Mouse (Mus musculus) brown adipose tissue, adult 24 weeks (tissue): ENCODE measurements around the gene Txnrd2. TPM values are rescaled to one million over a fixed set of nuclear protein-coding genes. Genes with fewer than 3 reads are reported as not detected.

Experiments
- H3K27ac ChIP-seq: fragments of 200-500 bp; replicated peaks from 2 replicates; pipeline ENCODE4 v1.5.1; 2012; ENCODE audit warnings: low read depth, mild to moderate bottlenecking, low read length
- H3K4me1 ChIP-seq: fragments of 200-500 bp; 2 replicates; pipeline ENCODE4 v1.6.1; 2012; ENCODE audit warnings: low read length, mixed read lengths; ENCODE audit not compliant: control insufficient read depth, insufficient read depth, insufficient read length
- H3K4me3 ChIP-seq: fragments of 200-500 bp; 2 replicates; pipeline ENCODE4 v1.5.1; 2012; ENCODE audit warnings: low read depth, mild to moderate bottlenecking, low read length, moderate library complexity; ENCODE audit not compliant: insufficient read depth
- polyA plus RNA-seq: library from polyadenylated mRNA; stranded (reverse); fragments of >200 nt; gene quantifications from 2 replicates; pipeline ENCODE4 v1.2.4, GENCODE M21; 2012; ENCODE audit not compliant: missing spikeins, insufficient read depth, insufficient read length

Gene Txnrd2
- polyA plus RNA-seq, 1 experiment, result 77.6 TPM

DNA sequence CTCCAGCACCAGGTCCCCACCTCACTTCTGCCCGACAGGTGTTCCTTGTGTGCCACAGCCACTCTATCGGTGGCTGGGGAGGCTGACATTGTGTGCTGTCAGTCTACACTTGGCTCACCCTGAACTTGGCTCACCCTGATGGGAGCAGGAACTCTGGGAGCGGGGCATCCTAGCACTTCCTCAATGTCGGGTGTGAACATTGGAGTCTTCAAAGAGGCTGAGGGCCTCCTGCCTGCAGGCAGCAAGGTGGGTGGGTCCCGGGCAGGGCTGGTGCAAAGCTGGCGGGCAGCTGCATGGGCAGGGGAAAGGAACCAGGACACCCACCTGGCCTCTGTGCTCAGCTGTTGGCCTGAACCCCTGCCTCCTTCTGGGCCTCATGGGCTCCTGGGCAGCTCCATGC, 9.9 kb downstream of the Txnrd2 start:
- H3K4me3 ChIP-seq, result no peak overlapping the region
- H3K4me1 ChIP-seq, result no peaks in the 10 kb centered on the region
- no peak overlapping the region for H3K27ac ChIP-seq

DNA sequence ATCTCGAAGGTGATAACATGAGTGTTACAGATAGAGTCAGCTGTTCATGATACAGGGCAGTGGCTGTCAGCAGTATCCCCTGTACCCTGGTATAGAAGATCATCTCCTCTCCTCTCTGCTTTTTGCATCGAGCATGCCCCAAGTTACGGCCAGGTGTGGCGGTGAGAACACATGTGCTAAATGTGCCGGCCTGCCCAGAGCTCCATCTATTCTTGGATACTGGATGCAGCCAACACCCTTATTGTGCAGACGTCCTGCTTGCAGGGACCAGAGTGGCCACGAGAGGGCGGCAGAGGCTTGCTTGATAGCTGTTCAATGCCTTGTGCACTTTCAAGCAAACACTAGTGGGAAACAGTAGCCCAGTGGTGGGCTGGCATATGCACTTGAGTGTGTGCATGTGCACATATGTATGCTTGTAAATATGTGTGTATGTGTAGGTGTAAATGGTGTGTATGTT, 17.2 kb downstream of the Txnrd2 start:
- H3K4me3 ChIP-seq, result no peak overlapping the region
- no peak overlapping the region for H3K27ac ChIP-seq
- H3K4me1 ChIP-seq, result no peaks in the 10 kb centered on the region

DNA sequence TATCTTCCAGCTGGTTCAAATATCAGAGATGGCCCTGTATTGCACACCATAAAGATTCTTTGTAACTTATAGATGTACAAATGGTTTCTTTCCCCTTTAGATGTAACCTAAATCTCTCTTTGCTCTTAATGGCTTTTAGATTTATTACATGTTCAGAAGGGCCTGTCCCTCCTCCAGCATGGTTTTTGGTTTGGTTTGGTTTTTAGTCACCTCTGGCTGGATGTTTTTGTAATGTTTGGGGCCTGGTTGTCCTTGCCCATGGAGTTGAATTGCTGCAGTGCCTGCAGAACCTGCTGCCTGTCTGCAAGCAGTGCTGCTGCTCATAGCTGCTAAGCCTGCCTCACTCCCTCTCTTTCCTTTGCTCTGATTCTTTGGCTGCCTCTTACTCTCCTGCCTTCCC, 21.1 kb downstream of the Txnrd2 start:
- H3K4me1 ChIP-seq, result no peaks in the 10 kb centered on the region
- no peak overlapping the region for H3K27ac ChIP-seq

DNA sequence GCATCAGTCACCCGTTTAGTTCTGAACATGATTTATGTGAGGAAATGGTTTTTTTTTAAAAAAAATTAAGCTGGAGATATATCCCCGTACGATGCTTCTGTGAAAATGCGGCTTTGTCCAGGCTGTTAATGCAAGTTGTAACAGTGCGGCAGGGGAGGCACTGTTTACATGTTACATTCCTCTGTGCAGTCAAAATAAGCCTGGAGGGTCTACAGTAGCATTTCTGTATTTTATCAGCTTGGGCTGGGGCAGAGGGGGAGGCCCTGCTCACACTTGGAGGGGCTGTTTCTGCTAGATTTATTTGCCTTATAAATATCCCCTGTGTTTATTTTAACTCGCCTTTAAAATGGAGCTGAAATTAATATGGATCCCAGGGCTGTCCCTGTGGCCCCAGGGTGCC, 21.9 kb downstream of the Txnrd2 start:
- H3K4me3 ChIP-seq, result no peak overlapping the region
- no peak overlapping the region for H3K27ac ChIP-seq

More for the DNA sequence above, 21.1 kb downstream of the Txnrd2 start:
- no peak overlapping the region for H3K4me3 ChIP-seq

DNA sequence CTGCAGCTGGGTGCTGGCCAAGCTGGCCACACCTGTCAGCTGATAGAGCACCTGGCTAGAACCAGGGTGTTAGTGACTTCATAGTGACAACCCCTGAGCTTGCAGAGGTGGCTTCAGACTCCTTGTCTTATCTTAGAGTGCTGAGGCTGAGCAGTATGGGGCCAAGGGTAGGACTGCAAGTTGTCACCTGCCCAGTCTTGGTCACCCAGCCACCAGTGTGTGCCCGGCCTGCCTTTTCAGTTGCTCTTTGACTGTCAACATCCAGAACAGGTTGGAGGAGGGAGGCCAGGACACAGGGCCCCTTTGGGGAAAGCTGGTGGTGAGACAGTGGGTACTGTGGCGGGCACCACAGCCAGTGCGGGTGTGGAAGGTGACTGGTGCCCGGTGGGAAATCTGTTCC, 22.8 kb downstream of the Txnrd2 start:
- Histone ChIP-seq H3K27ac (no peak overlapping the region), H3K4me1 (no peaks in the 10 kb centered on the region), H3K4me3 (no peak overlapping the region)

More for the DNA sequence above, 21.9 kb downstream of the Txnrd2 start:
- H3K4me1 ChIP-seq, result no peaks in the 10 kb centered on the region

DNA sequence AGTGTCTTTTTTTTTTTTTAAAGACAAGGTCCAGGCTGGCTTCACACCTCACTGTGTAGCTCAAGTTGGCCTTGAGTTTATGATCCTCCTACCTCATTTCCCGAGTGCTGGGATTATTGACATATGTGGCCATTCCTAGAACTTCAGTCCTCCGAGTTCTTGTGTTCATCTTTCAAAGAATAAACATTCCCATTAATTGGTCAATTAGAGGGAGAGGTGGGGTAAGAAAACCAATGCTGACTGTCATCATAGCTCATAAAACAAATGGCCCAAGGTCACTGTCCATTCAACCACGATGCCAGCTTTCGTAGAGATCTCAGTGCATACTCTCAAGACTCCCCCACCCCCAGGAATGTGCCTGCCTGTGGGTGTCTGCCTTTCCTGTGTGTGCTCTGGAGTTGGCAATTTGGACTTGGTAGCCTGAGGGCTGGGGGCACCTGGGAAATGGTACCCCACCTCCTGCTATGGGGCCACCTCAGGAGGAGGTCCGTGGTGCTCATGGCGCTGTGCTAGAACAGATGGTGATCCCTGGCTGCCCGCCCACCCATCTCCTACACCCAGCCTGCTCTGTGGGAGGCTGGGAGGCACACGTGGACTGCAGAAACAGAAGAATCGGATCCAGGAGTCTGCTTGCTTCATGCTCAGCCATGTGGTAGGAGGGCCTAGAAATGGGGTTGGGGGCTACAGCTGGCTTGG, 25.4 kb downstream of the Txnrd2 start:
- H3K4me1 ChIP-seq, result no peaks in the 10 kb centered on the region
- no peak overlapping the region for H3K27ac ChIP-seq
- no peak overlapping the region for H3K4me3 ChIP-seq

DNA sequence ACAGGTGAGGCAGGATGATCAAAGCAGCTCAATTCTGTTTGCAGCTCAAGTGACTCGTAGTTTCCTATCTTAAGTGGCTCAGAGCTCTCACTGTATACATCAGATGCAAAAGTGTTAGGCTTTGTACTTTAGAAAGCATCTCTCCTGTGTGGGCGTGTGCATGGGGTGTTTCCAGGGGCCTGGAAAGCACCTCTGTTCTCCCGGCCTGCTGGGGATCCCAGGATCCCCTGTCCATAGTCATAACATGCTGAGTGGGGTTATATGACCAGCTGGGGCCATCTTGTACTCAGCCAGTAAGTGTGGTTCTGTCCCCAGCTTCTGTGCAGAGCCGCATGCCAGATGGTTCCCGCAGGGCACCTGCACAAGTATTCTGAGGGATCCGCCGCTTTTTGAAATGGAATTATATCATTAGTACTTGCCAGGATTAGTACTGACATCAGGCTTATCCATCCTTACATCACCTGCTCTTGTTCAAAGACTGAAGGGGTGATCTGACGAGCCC, 26.2 kb downstream of the Txnrd2 start:
- Histone ChIP-seq H3K27ac (no peak overlapping the region), H3K4me3 (no peak overlapping the region)

DNA sequence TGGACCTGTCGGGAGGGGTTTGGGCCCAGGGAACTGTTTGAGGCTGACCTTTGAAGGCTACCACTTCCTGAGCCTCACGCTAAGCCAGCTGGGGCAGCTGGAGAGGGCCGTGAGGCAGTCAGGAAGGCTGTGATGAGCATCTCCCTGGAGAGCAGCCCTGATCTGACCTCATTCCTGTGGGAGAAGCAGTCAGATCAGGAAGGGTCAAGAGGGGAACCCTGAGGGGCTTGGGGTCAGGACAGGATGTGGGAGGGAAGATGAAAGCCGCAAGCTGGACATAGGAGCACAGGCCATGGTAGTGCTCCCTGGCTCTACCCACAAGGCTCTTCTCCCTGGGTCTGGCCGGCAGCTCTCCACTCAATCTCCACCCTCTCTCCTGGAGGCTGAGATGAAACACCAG, 27.7 kb downstream of the Txnrd2 start:
- no peak overlapping the region for H3K27ac ChIP-seq
- no peak overlapping the region for H3K4me3 ChIP-seq
- H3K4me1 ChIP-seq, result no peaks in the 10 kb centered on the region; the same call in 1 of the 2 replicates

More for the DNA sequence above, 26.2 kb downstream of the Txnrd2 start:
- no peaks in the 10 kb centered on the region for H3K4me1 ChIP-seq

DNA sequence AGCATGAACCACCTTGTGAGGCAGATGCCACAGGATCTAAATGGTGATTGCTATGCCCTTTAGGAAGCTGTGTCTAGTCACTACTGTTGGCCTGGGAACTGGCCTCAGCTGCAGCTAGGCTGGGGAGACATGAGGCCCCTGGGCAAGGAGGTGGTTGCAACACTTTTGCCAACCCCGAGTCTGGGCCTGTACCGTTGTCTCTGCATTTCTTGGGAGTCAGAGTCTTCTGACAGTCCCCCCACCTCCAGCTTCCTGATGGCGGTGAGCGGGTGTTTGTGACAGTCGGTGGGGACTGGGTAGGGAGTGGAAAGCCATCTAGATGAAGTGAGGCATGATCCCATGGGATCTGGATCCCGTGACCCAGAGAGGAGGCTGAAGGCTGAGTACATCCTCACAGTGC, 29.2 kb downstream of the Txnrd2 start:
- Histone ChIP-seq H3K27ac (no peak overlapping the region), H3K4me3 (no peak overlapping the region), H3K4me1 (peaks cover 4% of the 10 kb centered on the region; the same call in 1 of the 2 replicates)

DNA sequence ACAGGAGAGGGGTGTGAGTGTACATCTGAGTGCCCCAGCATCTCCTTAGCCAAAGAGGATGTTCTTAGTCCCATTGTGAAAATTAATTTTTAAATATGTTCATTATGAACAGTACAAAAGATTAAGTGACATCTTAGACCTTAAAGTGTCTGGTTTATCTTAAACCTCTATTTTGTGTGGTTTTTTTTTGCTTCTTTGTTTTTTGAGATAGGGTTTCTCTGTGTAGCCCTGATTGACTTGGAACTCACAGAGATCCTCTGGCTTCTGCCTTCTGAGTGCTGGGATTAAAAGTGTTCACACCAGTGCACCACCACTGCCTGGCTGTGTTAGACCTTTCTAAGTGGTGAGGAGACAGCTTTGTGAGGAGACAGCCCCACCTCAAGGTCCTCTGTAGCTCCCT, 32.5 kb downstream of the Txnrd2 start:
- Histone ChIP-seq H3K27ac (no peak overlapping the region), H3K4me3 (no peak overlapping the region), H3K4me1 (peaks cover 11% of the 10 kb centered on the region)

DNA sequence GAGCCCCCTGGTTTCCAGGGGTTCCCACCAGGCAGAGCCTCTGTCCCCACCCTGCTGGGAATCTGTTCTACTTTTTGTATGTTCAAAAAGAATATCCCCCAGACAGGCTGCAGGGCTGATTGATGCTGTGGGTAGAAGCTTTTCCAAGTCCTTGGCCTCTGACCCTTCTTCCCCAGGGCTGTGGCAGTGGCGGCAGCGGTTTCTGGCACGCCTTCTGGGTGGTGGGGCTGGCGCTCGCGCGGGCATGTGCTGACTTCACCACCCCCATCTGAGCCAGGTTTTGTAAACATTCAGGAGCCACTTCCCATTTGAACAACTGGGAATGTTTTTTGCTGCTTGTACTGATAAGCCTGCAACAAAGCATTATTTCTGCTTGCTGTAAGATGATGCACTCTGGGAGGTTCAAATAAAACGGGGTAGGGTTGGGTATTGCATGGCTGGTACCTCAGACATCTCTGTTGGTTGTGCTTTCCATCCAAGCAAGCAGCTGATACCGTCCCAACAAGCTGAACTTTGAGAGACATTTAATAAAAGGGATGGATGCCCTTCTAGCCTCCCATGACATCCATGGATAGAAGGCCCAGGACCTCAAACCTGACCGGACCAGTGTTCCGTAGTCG, 33.3 kb downstream of the Txnrd2 start:
- H3K27ac ChIP-seq, result no peak overlapping the region
- H3K4me1 ChIP-seq, result peaks cover 14% of the 10 kb centered on the region
- no peak overlapping the region for H3K4me3 ChIP-seq

DNA sequence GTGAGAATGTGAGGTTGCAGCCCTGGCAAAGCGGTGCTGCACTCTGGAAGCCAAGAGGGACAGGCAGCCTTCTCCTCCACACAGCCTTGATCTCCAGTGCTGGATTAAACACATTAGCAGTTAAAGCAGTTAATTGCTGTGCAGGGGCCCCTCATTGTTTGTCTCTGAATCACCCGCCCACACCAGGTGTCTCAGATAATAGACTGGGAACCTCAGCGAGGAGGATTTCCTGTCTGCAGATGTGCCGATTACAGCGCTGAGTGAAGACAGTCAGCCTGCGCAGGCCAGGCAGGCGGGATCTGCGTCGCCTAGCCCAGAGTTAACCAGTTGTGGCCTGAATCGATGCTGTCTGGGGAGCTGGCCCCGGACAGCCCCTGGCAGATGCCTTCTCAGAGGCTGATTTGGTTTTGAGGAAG, 33.8 kb downstream of the Txnrd2 start:
- Histone ChIP-seq H3K27ac (no peak overlapping the region), H3K4me1 (peaks cover 19% of the 10 kb centered on the region), H3K4me3 (no peak overlapping the region)

DNA sequence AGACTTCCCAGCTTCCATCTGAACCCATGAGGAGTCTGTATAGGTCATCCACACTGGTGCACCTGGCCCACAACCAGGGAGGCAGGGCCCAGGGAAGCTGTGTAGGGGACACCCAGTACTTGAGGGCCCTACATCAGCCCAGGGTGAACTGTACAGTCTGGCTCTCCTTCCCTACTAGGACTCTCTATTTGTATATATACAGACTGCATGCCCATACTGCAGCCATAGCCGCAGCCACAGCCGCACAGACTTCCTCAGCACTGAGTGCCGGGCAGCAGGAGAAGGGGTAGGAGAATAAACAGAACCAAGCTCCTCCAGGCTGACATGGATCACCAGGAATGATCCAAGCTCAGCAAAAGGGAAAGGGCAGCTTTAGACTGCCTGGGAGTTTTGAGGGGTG, 34.6 kb downstream of the Txnrd2 start:
- Histone ChIP-seq H3K27ac (no peak overlapping the region), H3K4me3 (no peak overlapping the region), H3K4me1 (peaks cover 20% of the 10 kb centered on the region)

DNA sequence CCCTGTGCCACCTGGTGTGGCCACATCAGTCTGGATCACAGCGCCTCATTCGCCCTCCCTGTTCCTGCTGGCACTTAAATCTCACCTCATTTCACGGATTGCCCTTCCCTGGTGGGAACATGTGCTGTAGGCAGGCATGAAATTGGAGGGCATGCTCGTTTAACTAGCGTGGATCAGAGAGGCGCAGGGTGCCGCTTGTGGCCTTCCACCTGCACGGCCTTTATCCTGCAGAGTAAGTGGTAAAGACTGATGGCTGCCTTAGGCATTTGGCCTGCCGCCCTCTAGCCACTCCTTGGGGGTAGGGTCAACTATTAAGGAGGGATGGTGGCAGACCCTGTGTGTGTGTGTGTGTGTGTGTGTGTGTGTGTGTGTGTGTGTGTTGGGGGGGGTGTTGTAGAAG, 35.8 kb downstream of the Txnrd2 start:
- H3K4me3 ChIP-seq, result no peak overlapping the region
- H3K4me1 ChIP-seq, result peaks cover 20% of the 10 kb centered on the region
- no peak overlapping the region for H3K27ac ChIP-seq

DNA sequence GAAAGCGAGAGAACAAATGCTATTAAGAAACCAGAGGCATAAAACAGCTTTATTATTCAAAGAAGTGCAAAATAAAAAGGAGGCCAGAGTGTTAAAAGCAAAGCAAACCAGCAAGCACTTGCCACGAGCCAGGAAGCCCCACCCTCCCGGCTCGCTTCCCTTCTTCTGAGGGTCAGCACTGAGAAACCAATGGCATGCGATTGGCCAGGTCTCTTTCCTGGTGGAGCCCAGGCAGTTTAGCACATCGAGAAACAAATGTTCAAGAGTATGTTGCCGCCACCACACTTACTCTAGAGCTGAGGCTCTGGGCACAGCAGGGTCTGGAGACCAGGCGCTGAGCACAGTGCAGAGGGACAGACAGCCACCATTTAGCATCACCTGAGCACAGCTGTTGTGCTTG, 36.4 kb downstream of the Txnrd2 start:
- H3K4me3 ChIP-seq, result no peak overlapping the region
- H3K4me1 ChIP-seq, result peaks cover 20% of the 10 kb centered on the region
- H3K27ac ChIP-seq, result no peak overlapping the region

DNA sequence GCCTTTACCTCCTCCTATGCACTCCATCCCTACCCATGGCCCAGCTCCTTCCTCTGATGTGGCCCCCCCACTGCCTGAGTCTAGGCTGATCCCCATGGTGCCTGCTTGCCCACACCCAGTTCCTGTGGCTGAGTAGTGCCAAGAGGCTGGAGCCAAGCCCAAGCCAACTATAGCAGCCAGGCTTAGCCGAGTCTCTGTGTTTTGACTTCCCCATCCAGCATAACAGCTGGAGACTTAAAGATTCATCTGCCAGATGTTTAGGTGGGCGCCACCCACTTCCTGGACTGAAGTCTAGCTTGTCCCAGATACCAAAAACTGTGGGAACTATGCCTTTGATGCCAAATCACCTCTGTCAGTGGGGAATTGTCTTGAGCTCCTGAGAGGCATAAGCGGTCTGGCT, 38.1 kb downstream of the Txnrd2 start:
- Histone ChIP-seq H3K4me1 (peaks cover 16% of the 10 kb centered on the region), H3K4me3 (no peak overlapping the region), H3K27ac (peak overlapping the region; percentile 35; the same call in 1 of the 2 replicates)
